Mouse (Mus musculus) forebrain, embryonic 14.5 days (tissue): ENCODE measurements around the gene Rnf181. TPM values are rescaled to one million over a fixed set of nuclear protein-coding genes. Genes with fewer than 3 reads are reported as not detected.

Source experiments
- ATAC-seq: fragments of 200-750 bp; cut with Nextera tagmentation; 2 replicates; pipeline ENCODE4 v1.8.0; 2017; ENCODE audit warnings: mild to moderate bottlenecking, moderate library complexity
- DNase-seq: peaks from one replicate; pipeline ENCODE4 v3.0.0-alpha.2; 2015; ENCODE audit warnings: low spot score
- H3K27ac ChIP-seq: fragments of 300-500 bp; sonication (generic); 2 replicates; pipeline ENCODE4 v1.5.1; 2014; ENCODE audit warnings: low read depth, mild to moderate bottlenecking, control low read depth, low read length, moderate library complexity
- H3K27me3 ChIP-seq: fragments of 300-500 bp; sonication (generic); replicated peaks from 2 replicates; pipeline ENCODE4 v1.6.1; 2014; ENCODE audit warnings: low read length, control low read depth, mixed read lengths; ENCODE audit not compliant: control insufficient read depth, insufficient read depth
- H3K36me3 ChIP-seq: fragments of 300-500 bp; sonication (generic); 2 replicates; pipeline ENCODE4 v1.6.1; 2014; ENCODE audit warnings: low read length, control low read depth; ENCODE audit not compliant: control insufficient read depth, insufficient read depth
- H3K4me1 ChIP-seq: fragments of 300-500 bp; sonication (generic); 2 replicates; pipeline ENCODE4 v1.6.1; 2014; ENCODE audit warnings: antibody characterized with exemption, low read length, control low read depth; ENCODE audit not compliant: control insufficient read depth, insufficient read depth
- H3K4me2 ChIP-seq: fragments of 300-500 bp; sonication (generic); 2 replicates; pipeline ENCODE4 v1.6.1; 2014; ENCODE audit warnings: mild to moderate bottlenecking, control low read depth, low read length
- H3K4me3 ChIP-seq: fragments of 300-500 bp; sonication (generic); 2 replicates; pipeline ENCODE4 v1.5.1; 2014; ENCODE audit warnings: low read depth, low read length, control low read depth
- H3K9ac ChIP-seq: fragments of 300-500 bp; sonication (generic); 2 replicates; pipeline ENCODE4 v1.6.1; 2014; ENCODE audit warnings: mild to moderate bottlenecking, low read length, control low read depth, moderate library complexity
- H3K9me3 ChIP-seq: fragments of 300-500 bp; sonication (generic); replicated peaks from 2 replicates; pipeline ENCODE4 v1.6.1; 2016; ENCODE audit warnings: low read length, control low read depth, mixed read lengths; ENCODE audit not compliant: control insufficient read depth
- WGBS: fragments of 180-500 bp; shearing (Covaris S2); extraction: QIAGEN DNeasy Blood & Tissue Kit; methylation state at CpG from one replicate; pipeline ENCODE4 v1.1.7; 2014; 5-methylcytosine and 5-hydroxymethylcytosine counted together
- polyA plus RNA-seq: library from polyadenylated mRNA; unstranded; fragments of >200 nt; fragmentation: Nextera tagmentation; extraction: Ambion mirVana; gene quantifications from 2 replicates; pipeline ENCODE4 v1.2.1, GENCODE M21; 2014

Gene Rnf181
- polyA plus RNA-seq, 1 experiment from 2014 or later: 123 TPM

GRCm38 (mm10) chr6:72405356-72405755 lies 38.6 kb upstream of the Rnf181 start:
- no peaks in the 10 kb centered on the region for H3K4me1 ChIP-seq
- H3K27me3 ChIP-seq: no peaks in the 10 kb centered on the region
- DNase-seq: no peak
- no peak overlapping the region for H3K4me3 ChIP-seq
- H3K4me2 ChIP-seq: no peak overlapping the region
- no peak overlapping the region for H3K27ac ChIP-seq
- WGBS: 85% methylated on average over 7 of the region's 7 CpGs
- no peak for ATAC-seq
- H3K36me3 ChIP-seq: no peaks in the 10 kb centered on the region
- no peak overlapping the region for H3K9ac ChIP-seq
- H3K9me3 ChIP-seq: no peaks in the 10 kb centered on the region

- Histone ChIP-seq H3K4me1 (no peaks in the 10 kb centered on the region), H3K4me2 (no peak overlapping the region), H3K9ac (no peak overlapping the region), H3K4me3 (no peak overlapping the region), H3K9me3 (no peaks in the 10 kb centered on the region), H3K27me3 (no peaks in the 10 kb centered on the region), H3K27ac (no peak overlapping the region), H3K36me3 (no peaks in the 10 kb centered on the region)
- WGBS: 23% methylated on average over 7 of the region's 7 CpGs
- DNase-seq (peak; percentile 77), ATAC-seq (no peak)
These were observed 35.1 kb upstream of the Rnf181 start for GRCm38 (mm10) chr6:72401875-72402274.

- Histone ChIP-seq H3K4me2 (no peak overlapping the region), H3K9me3 (no peaks in the 10 kb centered on the region), H3K4me1 (no peaks in the 10 kb centered on the region), H3K36me3 (no peaks in the 10 kb centered on the region), H3K9ac (no peak overlapping the region), H3K27me3 (no peaks in the 10 kb centered on the region), H3K4me3 (no peak overlapping the region), H3K27ac (no peak overlapping the region)
- WGBS: 57% methylated on average over 2 of the region's 2 CpGs
- DNase-seq: no peak
- no peak for ATAC-seq
These were observed 33.2 kb upstream of the Rnf181 start for GRCm38 (mm10) chr6:72399967-72400366.

GRCm38 (mm10) chr6:72396837-72397251 lies 30.1 kb upstream of the Rnf181 start:
- Histone ChIP-seq H3K4me2 (no peak overlapping the region), H3K4me1 (no peaks in the 10 kb centered on the region), H3K9me3 (no peaks in the 10 kb centered on the region), H3K27ac (no peak overlapping the region), H3K27me3 (no peaks in the 10 kb centered on the region), H3K4me3 (no peak overlapping the region), H3K36me3 (no peaks in the 10 kb centered on the region), H3K9ac (no peak overlapping the region)
- DNase-seq: no peak
- no peak for ATAC-seq
- 81% methylated on average over 10 of the region's 10 CpGs for WGBS

- no peak overlapping the region for H3K9ac ChIP-seq
- no peak overlapping the region for H3K4me3 ChIP-seq
- H3K27me3 ChIP-seq: 0 out of 2 replicates have a peak, but pooled peaks cover 4% of the 10 kb centered on the region
- ATAC-seq (no peak), DNase-seq (no peak)
- no peaks in the 10 kb centered on the region for H3K9me3 ChIP-seq
- H3K27ac ChIP-seq: no peak overlapping the region
- H3K4me2 ChIP-seq: no peak overlapping the region
- WGBS: 89% methylated on average over 5 of the region's 5 CpGs
- peaks cover 10% of the 10 kb centered on the region; the same call in 1 of the 2 replicates for H3K4me1 ChIP-seq
- no peaks in the 10 kb centered on the region for H3K36me3 ChIP-seq
These were observed 25.6 kb upstream of the Rnf181 start for GRCm38 (mm10) chr6:72392341-72392740.

GRCm38 (mm10) chr6:72390795-72391521 lies 24.2 kb upstream of the Rnf181 start:
- Histone ChIP-seq H3K27ac (no peak overlapping the region), H3K9me3 (no peaks in the 10 kb centered on the region), H3K4me1 (peaks cover 10% of the 10 kb centered on the region; the same call in 1 of the 2 replicates), H3K4me2 (peak overlapping the region; percentile 56), H3K4me3 (no peak overlapping the region), H3K27me3 (0 out of 2 replicates have a peak, but pooled peaks cover 4% of the 10 kb centered on the region), H3K36me3 (no peaks in the 10 kb centered on the region), H3K9ac (no peak overlapping the region)
- no peak for ATAC-seq
- no peak for DNase-seq
- 25% methylated on average over 12 of the region's 12 CpGs for WGBS

- H3K27me3 ChIP-seq: 0 out of 2 replicates have a peak, but pooled peaks cover 4% of the 10 kb centered on the region
- peak within 1 kb of the TSS; percentile 28 for H3K4me3 ChIP-seq
- no peaks in the 10 kb centered on the region for H3K9me3 ChIP-seq
- H3K4me1 ChIP-seq: peaks cover 10% of the 10 kb centered on the region; the same call in 1 of the 2 replicates
- 3% methylated on average over 31 of the region's 33 CpGs for WGBS
- H3K4me2 ChIP-seq: peak within 1 kb of the TSS; percentile 56
- DNase-seq (peak; percentile 41), ATAC-seq (peak; percentile 44)
- H3K9ac ChIP-seq: peak within 1 kb of the TSS; percentile 54
- peak within 1 kb of the TSS; percentile 9; the same call in 1 of the 2 replicates for H3K27ac ChIP-seq
- no peaks in the 10 kb centered on the region for H3K36me3 ChIP-seq
These were observed 23.4 kb upstream of the Rnf181 start, which contains the start of gene Vamp8 for GRCm38 (mm10) chr6:72389941-72390771. Gene Vamp8, minus strand, starts transcription at chr6:72390703.

GRCm38 (mm10) chr6:72389471-72389940 lies 22.8 kb upstream of the Rnf181 start:
- DNase-seq (no peak), ATAC-seq (peak; percentile 29; the same call in 1 of the 2 replicates)
- Histone ChIP-seq H3K4me1 (peaks cover 10% of the 10 kb centered on the region; the same call in 1 of the 2 replicates), H3K9me3 (no peaks in the 10 kb centered on the region), H3K27ac (no peak overlapping the region; the same call in 1 of the 2 replicates), H3K36me3 (no peaks in the 10 kb centered on the region), H3K27me3 (0 out of 2 replicates have a peak, but pooled peaks cover 4% of the 10 kb centered on the region), H3K9ac (peak overlapping the region; percentile 54), H3K4me2 (peak overlapping the region; percentile 56), H3K4me3 (peak overlapping the region; percentile 28; the same call in 1 of the 2 replicates)
- 37% methylated on average over 13 of the region's 13 CpGs for WGBS
